ENCODE assay signal across 17 mouse cellular contexts in genomic region chr10:13976267-13976666, GRCm38 (mm10). TPM values are rescaled to one million over a fixed set of nuclear protein-coding genes. Genes with fewer than 3 reads are reported as not detected.
DNase-seq lines count a peak whose midpoint lies in the region; ATAC-seq and TF ChIP-seq lines count a peak whose summit lies in the region.
"Had no signal": no experiment of that assay in that cellular context is flagged by ENCODE, and none has a peak within 500 bp of the region (broad histone marks: within the 10 kb centered on the region; RNA-seq: fewer than 3 reads in every experiment).

No protein-coding gene starts in this region.

- ATAC-seq in heart, embryonic 14.5 days (ENCODE audit: insufficient number of reproducible peaks, insufficient read depth, low FRiP score, low read depth), result no peak
- ATAC-seq in intestine, postnatal 0 days, result no peak
- ATAC-seq: forebrain, embryonic 13.5 days had no signal

- H3K9me3 ChIP-seq in heart, embryonic 14.5 days (ENCODE audit: control insufficient read depth, low read length), result no peaks in the 10 kb centered on the region
- no peaks in the 10 kb centered on the region for H3K9me3 ChIP-seq in intestine, postnatal 0 days (ENCODE audit: control insufficient read depth)
- H3K9me3 ChIP-seq: forebrain, embryonic 13.5 days; liver, embryonic 13.5 days had no signal

- no peak for DNase-seq in gastrocnemius, adult 2 months
- DNase-seq in gastrocnemius, adult 8-10 months (ENCODE audit: low spot score in 2 of 2), result no peak
- DNase-seq in heart, postnatal 4 days, result no peak
- peak; percentile 40 for DNase-seq in NIH3T3 (ENCODE audit: low read depth)
- no peak for DNase-seq in lung, postnatal 4 days
- DNase-seq: cerebellum, adult 8-10 months; gastrocnemius, postnatal 25 days; kidney, adult 9 months; kidney, postnatal 36 days; liver, embryonic 13.5 days; lung, embryonic 14.5 days; lung, postnatal 36 days; thymus, postnatal 36 days had no signal

- H3K9ac ChIP-seq in heart, embryonic 14.5 days (ENCODE audit: low read length), result no peak overlapping the region
- no peak overlapping the region for H3K9ac ChIP-seq in intestine, postnatal 0 days (ENCODE audit: low read depth, low read length)
- H3K9ac ChIP-seq: forebrain, embryonic 13.5 days; liver, embryonic 13.5 days; lung, embryonic 14.5 days had no signal

- 51% methylated on average over 6 of the region's 6 CpGs for WGBS in heart, embryonic 14.5 days
- 31% methylated on average over 6 of the region's 6 CpGs for WGBS in intestine, postnatal 0 days

- TF ChIP-seq CTCF in gastrocnemius, adult 2 months (IDR thresholded peaks at IDR 0.05), result peak; percentile 2; the same call in 1 of the 2 replicates
- TF ChIP-seq CTCF in intestine, postnatal 0 days (IDR thresholded peaks at IDR 0.05; ENCODE audit: low read depth), result no peak

- H3K4me1 ChIP-seq in heart, embryonic 14.5 days (ENCODE audit: control insufficient read depth in 2 of 2, insufficient read depth in 2 of 2, low read length in 2 of 2), result peaks cover 8 to 48% of the 10 kb centered on the region in 2 experiments
- peaks cover 15% of the 10 kb centered on the region; the same call in 1 of the 2 replicates for H3K4me1 ChIP-seq in intestine, postnatal 0 days (replicated peaks; ENCODE audit: control insufficient read depth, insufficient read depth, low read length)
- H3K4me1 ChIP-seq: liver, embryonic 13.5 days had no signal

- peak overlapping the region; percentile 83 for H3K27ac ChIP-seq in gastrocnemius, adult 2 months
- peak overlapping the region; percentile 48 to 54 for H3K27ac ChIP-seq in heart, embryonic 14.5 days (replicated peaks in 1 of 2; ENCODE audit: control insufficient read depth in 1 of 2, insufficient read depth in 1 of 2, low read depth in 2 of 2, low read length in 2 of 2)
- no peak overlapping the region for H3K27ac ChIP-seq in intestine, postnatal 0 days (ENCODE audit: low read depth, low read length)
- H3K27ac ChIP-seq: forebrain, embryonic 13.5 days; liver, embryonic 13.5 days had no signal

- no peaks in the 10 kb centered on the region for H3K27me3 ChIP-seq in heart, embryonic 14.5 days (ENCODE audit: control insufficient read depth, insufficient read depth, low read length)
- H3K27me3 ChIP-seq in intestine, postnatal 0 days (replicated peaks; ENCODE audit: control insufficient read depth, insufficient read depth, low read length), result no peaks in the 10 kb centered on the region
- H3K27me3 ChIP-seq: liver, embryonic 13.5 days had no signal

- intact Hi-C loops in gastrocnemius, adult 2 months (cut with DNase I), result no loop called here

- H3K36me3 ChIP-seq in heart, embryonic 14.5 days (ENCODE audit: control insufficient read depth, insufficient read depth, low read length), result no peaks in the 10 kb centered on the region
- H3K36me3 ChIP-seq in intestine, postnatal 0 days (ENCODE audit: control insufficient read depth, insufficient read depth), result no peaks in the 10 kb centered on the region
- H3K36me3 ChIP-seq: liver, embryonic 13.5 days had no signal

- peak overlapping the region; percentile 45 for H3K4me3 ChIP-seq in gastrocnemius, adult 2 months
- no peak overlapping the region for H3K4me3 ChIP-seq in heart, embryonic 14.5 days (ENCODE audit: control insufficient read depth in 1 of 2, insufficient read depth in 1 of 2, low read depth in 1 of 2, low read length in 2 of 2)
- no peak overlapping the region for H3K4me3 ChIP-seq in intestine, postnatal 0 days (ENCODE audit: low read depth, low read length)
- H3K4me3 ChIP-seq: forebrain, embryonic 13.5 days; liver, embryonic 13.5 days had no signal

- H3K4me2 ChIP-seq in heart, embryonic 14.5 days (ENCODE audit: low read length), result peak overlapping the region; percentile 26
- 0 out of 2 replicates have a peak overlapping the region, but pooled peaks have one; percentile 9 for H3K4me2 ChIP-seq in intestine, postnatal 0 days (replicated peaks; ENCODE audit: low read depth)
- H3K4me2 ChIP-seq: forebrain, embryonic 13.5 days; liver, embryonic 13.5 days; lung, embryonic 14.5 days had no signal

RNA-seq across cellular contexts. Expression of gene Hivep2, which starts 10.4 kb away (rescaled TPM):
- total RNA-seq in gastrocnemius, adult 2 months (2021), result 10 to 100 TPM; 40.5 to 42.0 TPM
- total RNA-seq in gastrocnemius, adult 8-10 months (2022), result 10 to 100 TPM; 41.4 to 60.4 (median 54.1) TPM
- polyA plus RNA-seq in heart, embryonic 14.5 days (2014; fragmentation: Nextera tagmentation; extraction: Ambion mirVana), result 6.8 and 9.9 TPM in 2 replicates
- 10 to 100 TPM; 28.9 to 30.1 TPM for total RNA-seq in heart, postnatal 4 days (2021)
- 3.5 and 3.8 TPM in 2 replicates for polyA plus RNA-seq in intestine, postnatal 0 days (2015; fragmentation: Nextera tagmentation; extraction: Ambion mirVana)
- total RNA-seq: MEL had no signal
